Comparison of ENCODE assay signal across 17 mouse cellular contexts in genomic region chr7:79590560-79591110, GRCm38 (mm10). TPM values are rescaled to one million over a fixed set of nuclear protein-coding genes. Genes with fewer than 3 reads are reported as not detected.
DNase-seq lines count a peak whose midpoint lies in the region; ATAC-seq lines count a peak whose summit lies in the region.
"Had no signal": no experiment of that assay in that cellular context is flagged by ENCODE, and none has a peak within 500 bp of the region (broad histone marks: within the 10 kb centered on the region; RNA-seq: fewer than 3 reads in every experiment).

No protein-coding gene starts in this region.

- H3K27ac ChIP-seq in hindbrain, embryonic 12.5 days = peak overlapping the region; percentile 84
- peak overlapping the region; percentile 63 for H3K27ac ChIP-seq in midbrain, embryonic 14.5 days (replicated peaks; ENCODE audit: low read depth, low read length)
- H3K27ac ChIP-seq: embryonic facial prominence, embryonic 15.5 days; kidney, embryonic 15.5 days; limb, embryonic 10.5 days; liver, embryonic 15.5 days had no signal

- H3K4me1 ChIP-seq in hindbrain, embryonic 12.5 days = peaks cover 48% of the 10 kb centered on the region
- H3K4me1 ChIP-seq in midbrain, embryonic 14.5 days (ENCODE audit: control insufficient read depth, insufficient read depth, low read length) = peaks cover 20% of the 10 kb centered on the region

- H3K36me3 ChIP-seq in hindbrain, embryonic 12.5 days = no peaks in the 10 kb centered on the region
- no peaks in the 10 kb centered on the region for H3K36me3 ChIP-seq in midbrain, embryonic 14.5 days (ENCODE audit: control insufficient read depth, insufficient read depth, low read length)
- H3K36me3 ChIP-seq: embryonic facial prominence, embryonic 15.5 days; G1E; kidney, embryonic 15.5 days; limb, embryonic 10.5 days; liver, embryonic 15.5 days had no signal

- no peaks in the 10 kb centered on the region; the same call in 1 of the 2 replicates for H3K9me3 ChIP-seq in hindbrain, embryonic 12.5 days (replicated peaks)
- H3K9me3 ChIP-seq in midbrain, embryonic 14.5 days (ENCODE audit: control insufficient read depth, low read length) = no peaks in the 10 kb centered on the region
- H3K9me3 ChIP-seq: embryonic facial prominence, embryonic 15.5 days; G1E; kidney, embryonic 15.5 days; limb, embryonic 10.5 days; liver, embryonic 15.5 days had no signal

- peak; percentile 15; the same call in 1 of the 2 replicates for ATAC-seq in hindbrain, embryonic 12.5 days (ENCODE audit: low FRiP score)
- ATAC-seq in midbrain, embryonic 14.5 days (ENCODE audit: low FRiP score, low TSS enrichment) = peak; percentile 22; the same call in 1 of the 2 replicates
- ATAC-seq: inflammation-experienced regulatory T-cells, adult 6 months had no signal

- H3K4me3 ChIP-seq in hindbrain, embryonic 12.5 days = no peak overlapping the region
- H3K4me3 ChIP-seq in midbrain, embryonic 14.5 days (replicated peaks; ENCODE audit: low read depth, low read length) = no peak overlapping the region
- H3K4me3 ChIP-seq: embryonic facial prominence, embryonic 15.5 days; limb, embryonic 10.5 days; liver, embryonic 15.5 days had no signal

- H3K9ac ChIP-seq in hindbrain, embryonic 12.5 days = no peak overlapping the region
- H3K9ac ChIP-seq in midbrain, embryonic 14.5 days (replicated peaks; ENCODE audit: low read length) = no peak overlapping the region
- H3K9ac ChIP-seq: embryonic facial prominence, embryonic 15.5 days; kidney, embryonic 15.5 days; liver, embryonic 15.5 days had no signal

- peaks cover 79% of the 10 kb centered on the region for H3K27me3 ChIP-seq in hindbrain, embryonic 12.5 days
- peaks cover 14% of the 10 kb centered on the region for H3K27me3 ChIP-seq in midbrain, embryonic 14.5 days (ENCODE audit: control insufficient read depth, insufficient read depth, low read length)

- WGBS in hindbrain, embryonic 12.5 days = 3% methylated on average over 3 of the region's 3 CpGs
- 5% methylated on average over 3 of the region's 3 CpGs for WGBS in midbrain, embryonic 14.5 days

- DNase-seq in right cerebral cortex, postnatal 10 days (ENCODE audit: low spot score in 2 of 2) = peak; percentile 47 to 57
- no peak for DNase-seq in right cerebral cortex, postnatal 25 days
- DNase-seq in midbrain, embryonic 14.5 days = peak; percentile 60
- DNase-seq in gastrocnemius, postnatal 14 days = no peak
- DNase-seq in ovary, adult 18-20 months (ENCODE audit: low spot score) = no peak
- no peak for DNase-seq in cerebellum, postnatal 14 days
- DNase-seq: lung, postnatal 14 days; thymus, postnatal 36 days had no signal

- H3K4me2 ChIP-seq in hindbrain, embryonic 12.5 days (replicated peaks) = peak overlapping the region; percentile 20
- H3K4me2 ChIP-seq in midbrain, embryonic 14.5 days (ENCODE audit: low read length) = peak overlapping the region; percentile 6
- H3K4me2 ChIP-seq: kidney, embryonic 15.5 days; liver, embryonic 15.5 days had no signal

- intact Hi-C loops in gastrocnemius, postnatal 14 days (cut with DNase I; ENCODE audit: low total_unique reads) = loop anchor here (2.0 kb wide), 1 partner anchor 94 kb away; no protein-coding TSS in a partner anchor

RNA-seq across cellular contexts. Expression of gene Rhcg, which starts 26.8 kb away (rescaled TPM):
- polyA plus RNA-seq in hindbrain, embryonic 12.5 days (2016; fragmentation: Nextera tagmentation; extraction: Ambion mirVana) = 1.4 and 2.3 TPM in 2 replicates
- 2.6 and 3.1 TPM in 2 replicates for polyA plus RNA-seq in midbrain, embryonic 14.5 days (2014; fragmentation: Nextera tagmentation; extraction: Ambion mirVana)
- not detected for total RNA-seq in gastrocnemius, postnatal 14 days (2021)
- total RNA-seq: common myeloid progenitor, adult 5-6 weeks; G1E; monocyte, adult 5-6 weeks had no signal
- polyA plus RNA-seq: G1E; inflammation-experienced regulatory T-cells, adult 6 months; limb, embryonic 10.5 days had no signal

Comparison
In these comparisons a context has a peak if more than half of its experiments do, and no peak if none do; other contexts are left out.
1. DNase-seq: peak in right cerebral cortex, postnatal 10 days (2 of 2) and midbrain, embryonic 14.5 days (single experiment); none in right cerebral cortex, postnatal 25 days (single experiment), gastrocnemius, postnatal 14 days (single experiment), ovary, adult 18-20 months (single experiment) and cerebellum, postnatal 14 days (0 of 2).